Mouse (Mus musculus) neutrophil, adult 83 days (primary cell): Measurements from ENCODE around the gene Tlcd2. TPM values are rescaled to one million over a fixed set of nuclear protein-coding genes. Genes with fewer than 3 reads are reported as not detected.

ENCODE experiments used
- total RNA-seq, 2 experiments: library from RNA; stranded (reverse); gene quantifications; one replicate each; pipeline ENCODE4 v1.2.4; 2023

The Tlcd2 gene
- total RNA-seq = 1 to 10 TPM; 5.3 to 6.3 TPM

GRCm38 (mm10) chr11:75460844-75461742, at the start of gene Tlcd2:
Tlcd2 (plus strand) TSS chr11:75461715.

GRCm38 (mm10) chr11:75422013-75422792, 39.3 kb upstream of the Tlcd2 start, which contains the start of gene Serpinf1:
Serpinf1 (minus strand) TSS chr11:75422701.

GRCm38 (mm10) chr11:75439363-75439762, 22.2 kb upstream of the Tlcd2 start, which contains the start of gene Serpinf2:
Serpinf2 (minus strand) TSS chr11:75439591.

GRCm38 (mm10) chr11:75453991-75454930, 7.3 kb upstream of the Tlcd2 start, which contains the start of gene Wdr81:
Wdr81 (minus strand) TSS chr11:75454717.

GRCm38 (mm10) chr11:75486601-75487285, 25.2 kb downstream of the Tlcd2 start, which contains the start of gene Prpf8:
Prpf8 (plus strand) TSS chr11:75486816.

GRCm38 (mm10) chr11:75509741-75510626, 48.5 kb downstream of the Tlcd2 start, which contains the start of gene Rilp:
Rilp (plus strand) TSS chr11:75510094.

GRCm38 (mm10) chr11:75513336-75513735, 51.8 kb downstream of the Tlcd2 start, which contains the start of gene Scarf1:
Scarf1 (plus strand) TSS chr11:75513540.

Other genes with a start within 250 kb of the Tlcd2 start
- 10 to 100 TPM; 65.0 to 79.0 TPM for gene Rpa1, start 113.4 kb upstream of the Tlcd2 start, total RNA-seq
- gene Smyd4, start 113.3 kb upstream of the Tlcd2 start, total RNA-seq = 1 to 10 TPM; 3.2 to 4.4 TPM
- 10 to 100 TPM; 13.1 to 16.6 TPM for gene Serpinf1, start 39.0 kb upstream of the Tlcd2 start, total RNA-seq
- not detected for gene Serpinf2, start 22.1 kb upstream of the Tlcd2 start, total RNA-seq
- gene Wdr81, start 7.0 kb upstream of the Tlcd2 start, total RNA-seq = 10 to 100 TPM; 25.4 to 25.8 TPM
- gene Prpf8, start 25.1 kb downstream of the Tlcd2 start, total RNA-seq = 100 to 1,000 TPM; 106 to 110 TPM
- under 1 TPM; 0.94 to 0.97 TPM for gene Rilp, start 48.4 kb downstream of the Tlcd2 start, total RNA-seq
- gene Scarf1, start 51.8 kb downstream of the Tlcd2 start, total RNA-seq = 1 to 10 TPM; 1.4 to 1.7 TPM
- 10 to 100 TPM; 54.6 to 73.8 TPM for gene Slc43a2, start 70.0 kb downstream of the Tlcd2 start, total RNA-seq
- 100 to 1,000 TPM; 201 to 220 TPM for gene Pitpna, start 126.4 kb downstream of the Tlcd2 start, total RNA-seq
- gene Inpp5k, start 169.3 kb downstream of the Tlcd2 start, total RNA-seq = 10 to 100 TPM; 70.5 to 82.5 TPM
- 10 to 100 TPM; 52.8 to 60.4 TPM for gene Myo1c, start 188.8 kb downstream of the Tlcd2 start, total RNA-seq
- gene Crk, start 217.5 kb downstream of the Tlcd2 start, total RNA-seq = 10 to 100 TPM; 50.3 to 68.6 TPM